Mouse (Mus musculus) megakaryocyte progenitor cell, adult 5-6 weeks (primary cell): ENCODE measurements at regions not wholly inside any gene's neighbourhood (a gene's known extent, or its start where the extent isn't known, plus 50 kb on each side); places are given as distances from the start of the nearest gene placed in this dataset.

Experiments used
- ATAC-seq: replicated peaks from 2 replicates; pipeline ENCODE4 v1.8.0; 2016; ENCODE audit warnings: mild to moderate bottlenecking, moderate TSS enrichment, inconsistent platforms; ENCODE audit not compliant: poor library complexity

- ATAC-seq, result no peak
These were observed 476.3 kb upstream of the Syt1 start for GRCm38 (mm10) chr10:109486917-109487604.

GRCm38 (mm10) chr10:109480551-109480950, 469.8 kb upstream of the Syt1 start:
- ATAC-seq, result no peak

GRCm38 (mm10) chr10:109479941-109480340, 469.2 kb upstream of the Syt1 start:
- ATAC-seq, result no peak

- ATAC-seq, result no peak
These were observed 455.7 kb upstream of the Syt1 start for GRCm38 (mm10) chr10:109466516-109466915.

DNA sequence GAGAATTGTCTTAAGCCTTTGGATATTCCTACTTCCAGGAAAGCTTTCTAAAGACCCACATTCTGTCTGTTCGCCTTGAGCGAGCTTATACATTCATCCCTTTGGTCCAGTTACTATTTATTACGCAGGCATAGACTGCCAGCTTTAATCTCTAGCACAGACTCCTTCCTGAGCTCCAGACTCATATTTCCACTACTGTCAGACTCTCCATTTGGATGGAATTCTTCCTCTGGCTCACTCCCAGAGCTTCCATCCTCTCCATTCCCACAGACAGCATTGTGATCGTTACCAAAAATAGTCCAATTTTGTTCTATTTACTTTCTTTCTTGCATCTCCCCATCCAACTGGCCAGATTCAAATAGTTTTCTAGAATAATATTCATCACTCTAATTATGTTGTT, 420.3 kb upstream of the Syt1 start:
- no peak for ATAC-seq

- ATAC-seq, result no peak
These were observed 417.1 kb upstream of the Syt1 start for GRCm38 (mm10) chr10:109427878-109428277.

DNA sequence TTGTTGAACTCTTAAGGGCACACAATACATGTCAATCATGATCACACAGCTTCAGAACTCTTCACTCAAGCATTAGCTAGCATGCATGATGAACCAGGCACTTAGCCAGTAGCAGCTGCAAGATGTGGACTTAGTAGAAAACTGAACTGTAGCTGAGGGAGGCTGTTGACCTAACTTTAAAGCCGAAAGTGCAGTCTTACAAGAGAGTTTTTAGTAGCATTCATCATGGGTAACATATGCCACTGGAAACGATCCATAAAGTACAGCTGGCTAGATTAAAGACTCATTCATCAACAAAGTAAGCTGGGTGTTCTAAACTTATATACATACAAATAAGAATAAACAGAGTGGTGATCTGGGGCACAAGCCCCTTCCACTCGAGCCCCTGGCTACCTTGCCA, 396.2 kb upstream of the Syt1 start:
- no peak for ATAC-seq

- no peak for ATAC-seq
These were observed 394.4 kb upstream of the Syt1 start for GRCm38 (mm10) chr10:109405116-109405685.

DNA sequence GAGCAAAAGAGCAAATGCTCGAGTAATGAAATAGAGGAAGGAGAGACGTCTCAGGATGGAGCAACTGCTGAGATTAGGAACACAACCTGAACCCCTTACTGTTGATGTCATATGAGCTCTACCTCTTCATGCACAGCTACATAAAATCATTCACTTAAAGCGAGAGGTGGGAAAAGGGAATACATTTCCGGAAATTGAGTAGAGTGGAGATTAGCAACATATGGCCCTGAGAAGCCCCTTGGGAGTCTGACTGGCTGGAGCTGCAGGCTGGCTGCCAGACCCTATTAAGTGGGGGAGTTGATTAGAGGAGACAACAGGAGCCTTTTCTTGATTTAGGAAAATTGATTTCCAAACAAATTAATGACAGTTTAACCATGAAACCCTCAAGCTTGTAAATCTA, 373.0 kb upstream of the Syt1 start:
- no peak for ATAC-seq

GRCm38 (mm10) chr10:109378846-109379245, 368.1 kb upstream of the Syt1 start:
- no peak for ATAC-seq

- no peak for ATAC-seq
These were observed 349.4 kb upstream of the Syt1 start for GRCm38 (mm10) chr10:109360161-109360560.

- no peak for ATAC-seq
These were observed 348.0 kb upstream of the Syt1 start for GRCm38 (mm10) chr10:109358812-109359211.

DNA sequence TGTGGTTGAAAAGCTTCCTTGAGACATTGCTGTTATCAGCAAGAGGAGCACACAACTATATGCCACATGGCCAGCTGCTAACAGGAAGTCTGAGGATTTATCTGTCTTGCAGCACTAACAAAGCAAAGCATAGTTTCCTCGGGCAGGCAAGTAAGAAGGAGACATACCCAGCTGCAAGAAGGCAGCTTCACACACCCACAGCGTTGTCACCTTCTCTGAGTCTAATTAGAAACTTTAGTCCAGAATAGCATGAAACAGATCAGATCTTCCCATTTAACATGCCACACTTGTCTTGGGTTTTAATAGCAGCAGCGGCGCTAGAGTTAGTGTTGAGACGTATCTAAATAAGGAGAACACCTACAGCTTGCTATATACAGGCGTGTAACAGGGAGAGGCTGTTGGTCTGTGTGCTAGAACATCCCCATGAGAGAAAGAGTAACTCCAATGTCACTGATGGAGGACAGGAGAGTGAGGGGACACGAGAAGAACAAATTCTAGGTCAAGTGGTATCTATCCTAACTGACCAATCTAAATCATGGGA, 322.1 kb upstream of the Syt1 start:
- no peak for ATAC-seq

GRCm38 (mm10) chr10:109309286-109309685, 298.5 kb upstream of the Syt1 start:
- no peak for ATAC-seq

- ATAC-seq, result no peak
These were observed 289.4 kb upstream of the Syt1 start for GRCm38 (mm10) chr10:109300199-109300598.

GRCm38 (mm10) chr10:109299785-109300184, 289.0 kb upstream of the Syt1 start:
- ATAC-seq, result no peak

DNA sequence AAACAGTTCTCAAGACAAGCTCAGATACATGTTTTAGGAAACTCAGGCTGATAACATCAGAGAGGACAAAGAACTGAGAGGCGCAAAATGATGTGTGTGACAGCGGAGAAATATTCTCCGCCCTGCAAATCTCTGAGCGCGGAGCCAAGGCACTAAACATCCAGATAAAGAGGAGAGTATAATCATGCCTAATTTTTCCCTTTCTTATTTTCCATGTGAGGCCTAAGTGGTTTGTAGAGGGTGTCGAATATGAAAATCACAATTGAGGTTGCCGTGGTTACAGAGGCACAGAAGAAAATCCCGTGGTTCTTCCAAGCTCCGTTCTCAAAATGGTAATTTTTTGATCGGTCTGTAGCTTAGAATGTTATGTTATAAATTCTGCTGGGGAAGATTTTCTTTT, 272.6 kb upstream of the Syt1 start:
- no peak for ATAC-seq

- no peak for ATAC-seq
These were observed 239.0 kb upstream of the Syt1 start for GRCm38 (mm10) chr10:109249781-109250180.

DNA sequence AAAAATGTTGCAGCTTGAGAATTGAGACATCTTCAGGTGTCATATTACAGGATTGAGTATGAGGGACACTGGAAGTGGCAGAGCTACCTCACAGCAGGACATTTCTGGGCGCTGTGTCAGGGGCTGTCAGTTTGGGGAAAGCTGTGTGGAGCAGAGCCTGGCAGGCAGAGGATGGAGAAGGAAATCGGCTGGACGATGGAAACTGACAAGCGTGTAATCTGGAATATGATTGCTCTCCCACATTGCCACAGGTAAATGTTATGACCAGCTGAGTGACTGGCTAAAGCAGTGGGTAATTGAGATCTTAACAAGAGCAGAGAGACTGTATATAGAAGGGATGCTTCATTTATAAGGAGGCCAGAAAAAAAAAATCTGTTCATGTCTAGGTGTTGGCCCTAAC, 235.5 kb upstream of the Syt1 start:
- no peak for ATAC-seq

DNA sequence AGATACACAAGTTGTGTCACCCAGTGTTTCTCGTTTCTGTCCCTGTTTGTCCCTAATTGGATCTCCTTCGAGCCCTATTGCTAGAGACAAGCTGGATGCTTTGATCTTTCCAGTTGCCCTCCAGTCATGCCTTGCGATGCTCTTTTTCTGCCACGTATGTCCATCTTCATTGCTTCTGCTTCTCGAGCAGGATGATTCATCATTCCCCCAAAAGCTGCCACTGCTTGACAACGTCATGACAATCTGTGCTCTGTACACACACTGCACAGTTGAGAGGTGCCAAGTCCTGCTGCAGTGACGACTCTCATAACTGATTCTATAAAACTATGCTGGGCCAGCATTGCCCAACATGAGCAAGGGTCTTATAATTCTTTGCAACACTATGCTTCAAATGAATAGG, 226.2 kb upstream of the Syt1 start:
- ATAC-seq, result no peak

- ATAC-seq, result no peak
These were observed 216.2 kb upstream of the Syt1 start for GRCm38 (mm10) chr10:109226989-109227388.

DNA sequence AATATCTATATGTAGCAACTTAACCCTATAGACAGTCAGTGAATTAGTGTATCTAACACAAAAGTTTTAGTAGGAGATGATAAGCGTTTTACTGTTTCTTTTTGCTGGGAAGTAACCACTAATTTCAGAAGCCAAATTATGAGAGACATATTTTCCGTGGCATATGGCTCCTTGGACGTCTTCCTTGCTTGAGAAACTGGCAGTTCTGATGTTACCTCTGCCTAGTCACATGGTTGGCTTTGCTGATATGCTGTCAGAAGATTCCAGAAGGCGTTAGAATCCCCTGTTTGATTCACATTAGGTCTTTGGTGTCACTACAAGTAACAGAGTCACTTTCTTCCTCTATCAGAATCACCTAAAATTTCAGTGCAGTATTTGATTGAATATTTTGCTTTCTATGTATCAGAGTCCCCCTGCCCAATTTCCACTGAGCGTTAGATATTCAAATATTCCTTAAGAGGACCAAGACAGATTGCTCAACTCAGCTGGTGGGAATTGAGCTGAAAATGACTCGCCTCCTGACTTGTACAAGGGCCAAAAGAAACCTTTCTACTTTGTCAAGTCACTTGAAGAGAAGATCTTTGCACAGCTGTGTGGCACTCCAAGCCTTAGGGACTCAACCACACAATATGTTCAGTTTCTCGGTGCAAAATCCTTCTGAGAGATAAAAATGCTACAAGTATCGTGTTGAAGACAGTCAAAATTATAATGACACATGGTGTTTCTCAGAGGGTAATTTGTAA, 178.2 kb upstream of the Syt1 start:
- ATAC-seq, result no peak
